Mouse (Mus musculus): ENCODE measurements around the gene Scn2a.
"Not testable (repeated sequence)": the region's sequence is repeated elsewhere in the genome, so short reads cannot be mapped to it uniquely, and the experiment has no call there.

Gene Scn2a

GRCm38 (mm10) chr2:65701175-65701574, 80.6 kb downstream of the Scn2a start:
- no peak for DNase-seq

DNA sequence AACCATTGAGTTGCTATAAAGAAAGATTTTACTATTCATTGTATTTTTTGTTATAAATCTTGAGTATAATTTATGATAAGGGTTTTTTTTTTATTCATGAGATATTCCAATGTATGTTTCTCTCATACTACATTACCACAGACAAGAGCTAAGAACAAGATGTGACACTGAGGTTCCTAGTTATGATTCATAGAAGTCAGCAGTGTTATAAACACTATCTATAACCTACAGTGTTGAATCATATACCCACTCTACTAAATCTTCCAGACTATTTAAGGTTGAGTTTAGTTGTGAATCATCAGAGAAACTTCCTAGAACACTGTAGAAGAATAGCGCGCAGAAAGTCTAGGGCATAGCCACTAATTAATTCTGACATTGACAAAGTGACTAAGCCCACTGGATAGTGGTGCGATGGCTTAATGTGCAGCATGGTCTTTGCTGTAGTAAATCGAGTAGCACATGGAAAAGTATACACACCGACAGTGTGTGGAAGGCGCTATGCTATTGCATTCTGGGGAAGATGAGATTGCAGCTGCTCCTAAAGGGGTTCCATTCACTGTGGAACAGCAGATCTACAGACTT, 101.7 kb downstream of the Scn2a start:
- no peak for DNase-seq

DNA sequence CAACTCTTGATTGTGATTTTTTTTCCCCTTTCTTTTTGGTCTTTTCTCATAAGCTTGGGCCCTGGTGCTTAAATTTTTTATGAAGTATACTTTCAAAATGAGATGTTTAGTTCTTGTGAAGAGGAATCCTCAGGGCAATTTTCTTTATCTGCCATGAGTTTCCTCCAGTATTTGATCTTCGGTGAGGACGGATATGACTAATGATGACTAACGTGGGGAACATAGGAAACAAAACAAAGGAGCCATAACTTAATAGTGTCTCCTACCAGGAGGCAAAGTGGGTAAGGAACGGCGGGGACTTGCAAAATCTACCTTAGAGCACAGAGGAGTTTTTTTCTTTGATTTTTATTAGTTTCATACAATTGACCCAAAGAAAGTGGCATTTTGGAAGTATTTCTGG, 124.8 kb downstream of the Scn2a start:
- DNase-seq, result no peak

- no peak for DNase-seq
Measured at GRCm38 (mm10) chr2:65782442-65782841, 161.9 kb downstream of the Scn2a start.

DNA sequence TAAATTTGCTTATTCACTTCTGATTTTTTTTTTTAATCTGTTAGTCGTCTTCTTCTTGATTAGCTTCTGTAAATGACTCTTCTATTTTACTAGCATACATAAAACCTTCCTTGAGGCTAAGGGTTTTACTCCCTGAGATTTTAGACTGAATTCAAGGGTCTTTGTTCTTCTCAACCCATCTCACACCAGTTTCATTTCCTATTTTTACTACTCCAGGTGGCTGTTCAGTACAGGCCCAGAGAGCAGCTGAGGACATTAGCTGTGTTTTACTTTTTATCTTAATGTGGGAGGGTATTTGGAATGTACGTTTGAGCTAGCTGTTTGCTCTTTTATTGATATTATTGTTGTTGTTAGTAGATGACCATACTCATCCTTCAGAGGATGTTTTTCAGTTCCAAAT, 162.8 kb downstream of the Scn2a start:
- DNase-seq, result no peak

GRCm38 (mm10) chr2:65792516-65792915, 171.9 kb downstream of the Scn2a start:
- no peak for DNase-seq

DNA sequence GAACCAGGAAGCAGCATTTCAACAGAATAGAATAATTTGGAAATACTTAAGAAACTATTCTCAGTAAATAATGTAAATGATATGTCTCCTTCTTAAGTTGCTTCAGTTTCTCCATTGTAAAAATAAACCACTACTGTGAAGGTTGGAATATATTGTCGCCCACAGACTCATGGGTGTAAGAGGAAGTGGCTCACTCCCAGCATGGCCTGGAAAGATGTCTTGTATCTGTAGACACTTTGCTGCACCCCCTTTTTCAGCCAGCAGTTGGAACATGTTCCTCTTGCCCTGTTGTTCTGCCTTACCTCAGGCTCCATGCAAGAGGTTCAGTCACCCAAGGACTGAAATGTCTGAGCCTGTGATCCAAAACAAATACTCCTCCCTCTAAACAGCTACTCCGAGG, 173.0 kb downstream of the Scn2a start:
- no peak for DNase-seq

DNA sequence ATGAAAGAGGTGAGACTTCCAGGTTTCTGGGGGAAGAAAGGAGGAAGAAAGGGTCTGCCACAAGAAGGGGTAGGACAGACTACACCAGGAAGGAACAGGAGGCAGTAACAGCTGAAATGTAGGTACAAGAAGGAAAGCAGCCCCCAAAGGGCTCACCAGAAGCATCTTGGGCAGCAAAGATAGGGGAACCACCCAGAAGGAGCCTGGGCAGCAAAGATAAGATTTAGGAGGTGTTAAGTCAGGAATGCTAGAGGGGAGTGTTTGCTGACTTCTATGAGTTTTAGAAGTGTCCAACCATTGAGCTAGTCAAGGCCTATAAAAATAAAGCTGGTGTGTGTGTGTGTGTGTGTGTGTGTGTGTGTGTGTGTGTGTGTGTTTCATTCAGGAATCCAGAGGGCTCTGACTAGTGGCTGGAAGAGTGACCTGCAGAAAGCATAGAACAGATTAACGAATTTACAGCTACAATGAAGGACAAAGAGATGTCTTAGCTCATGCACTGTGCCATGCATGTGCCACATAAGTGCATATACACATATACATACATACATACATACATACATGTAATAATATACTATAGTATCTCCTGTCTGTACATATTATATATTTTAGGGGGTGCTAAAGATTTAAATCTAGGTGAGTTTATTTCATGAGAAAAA, 180.6 kb downstream of the Scn2a start:
- DNase-seq, result no peak

GRCm38 (mm10) chr2:65806556-65806955, 186.0 kb downstream of the Scn2a start:
- no peak for DNase-seq

GRCm38 (mm10) chr2:65811203-65811602, 190.6 kb downstream of the Scn2a start:
- DNase-seq, result not testable (repeated sequence)

Measured in thymus, postnatal 4 days (tissue).